Mouse (Mus musculus) CH12.LX (cell line): ENCODE results near the gene Pth1r. TPM values are rescaled to one million over a fixed set of nuclear protein-coding genes. Genes with fewer than 3 reads are reported as not detected.

Experiments used
- DNase-seq: peaks from one replicate; pipeline ENCODE4 v3.0.0-alpha.2; 2013; ENCODE audit errors: extremely low read depth
- H3K27ac ChIP-seq: 2 replicates; pipeline ENCODE4 v1.5.1; 2012; ENCODE audit warnings: low read depth, mild to moderate bottlenecking, control low read depth, moderate library complexity; ENCODE audit not compliant: insufficient read depth
- H3K27me3 ChIP-seq: replicated peaks from 2 replicates; pipeline ENCODE3; 2012; ENCODE audit warnings: inconsistent platforms
- H3K36me3 ChIP-seq, 2 experiments: replicated peaks in 1 of 2; 2 replicates each; pipeline versions ENCODE3 to v1.6.1; 2012; ENCODE audit warnings: inconsistent platforms in 1 of 2, low read length in 1 of 2, mild to moderate bottlenecking in 1 of 2, mixed read lengths in 1 of 2, moderate library complexity in 1 of 2; ENCODE audit not compliant: control insufficient read depth in 1 of 2, insufficient read depth in 1 of 2
- H3K4me1 ChIP-seq, 2 experiments: 2 replicates each; pipeline ENCODE4 v1.6.1; 2012; ENCODE audit warnings: inconsistent platforms in 1 of 2, moderate library complexity in 1 of 2; ENCODE audit not compliant: insufficient read depth in 2 of 2, control insufficient read depth in 1 of 2
- H3K4me2 ChIP-seq: 2 replicates; pipeline ENCODE4 v1.6.1; 2012; ENCODE audit warnings: low read depth, mild to moderate bottlenecking, control low read depth; ENCODE audit not compliant: poor library complexity, insufficient read depth, severe bottlenecking
- H3K4me3 ChIP-seq, 3 experiments: fragments of 150-350 bp in 1 of 3; sonication (generic) in 1 of 3; replicated peaks in 1 of 3; 2 replicates each; pipeline versions ENCODE3 to v1.5.1; 2011 to 2012; ENCODE audit warnings: low read depth in 2 of 3, low read length in 2 of 3, mild to moderate bottlenecking in 2 of 3, moderate library complexity in 2 of 3, control low read depth in 1 of 3, improper control_type of control experiment in 1 of 3, inconsistent platforms in 1 of 3, mixed read lengths in 1 of 3; ENCODE audit not compliant: poor library complexity in 1 of 3
- H3K79me2 ChIP-seq: replicated peaks from 2 replicates; pipeline ENCODE4 v1.6.1; 2012; ENCODE audit warnings: mild to moderate bottlenecking, moderate library complexity; ENCODE audit not compliant: control insufficient read depth, poor library complexity, insufficient read depth, severe bottlenecking; ENCODE audit errors: extremely low read depth
- H3K9ac ChIP-seq: 2 replicates; pipeline ENCODE4 v1.6.1; 2012; ENCODE audit warnings: low read depth, mild to moderate bottlenecking, control low read depth, moderate library complexity; ENCODE audit not compliant: insufficient read depth
- H3K9me3 ChIP-seq: replicated peaks from 2 replicates; pipeline ENCODE3; 2012; ENCODE audit warnings: low read length, inconsistent platforms, mixed read lengths
- BHLHE40 ChIP-seq: IDR thresholded peaks from 2 replicates; pipeline ENCODE4 v1.6.1; 2011; ENCODE audit warnings: mild to moderate bottlenecking, low read depth, low read length, improper control_type of control experiment
- CTCF ChIP-seq, 2 experiments: IDR thresholded peaks in 1 of 2; conservative IDR thresholded peaks in 1 of 2; 2 replicates each; pipeline ENCODE4 v1.5.1; 2011 to 2012; ENCODE audit warnings: low read depth in 2 of 2, low read length in 2 of 2, improper control_type of control experiment in 1 of 2, inconsistent platforms in 1 of 2, mild to moderate bottlenecking in 1 of 2, moderate library complexity in 1 of 2
- E2F4 ChIP-seq: IDR thresholded peaks from 2 replicates; pipeline ENCODE4 v1.6.1; 2011; ENCODE audit warnings: low read depth, low read length, improper control_type of control experiment; ENCODE audit not compliant: insufficient replicate concordance
- ELF1 ChIP-seq: IDR thresholded peaks from 2 replicates; pipeline ENCODE4 v1.6.1; 2014; ENCODE audit warnings: low read depth, mild to moderate bottlenecking, inconsistent platforms, low read length, improper control_type of control experiment
- EP300 ChIP-seq: IDR thresholded peaks from 2 replicates; pipeline ENCODE4 v1.6.1; 2011; ENCODE audit warnings: low read length, improper control_type of control experiment
- GABPA ChIP-seq: IDR thresholded peaks from 2 replicates; pipeline ENCODE4 v1.6.1; 2012; ENCODE audit warnings: low read depth, low read length, improper control_type of control experiment, inconsistent platforms; ENCODE audit not compliant: insufficient replicate concordance
- HCFC1 ChIP-seq: IDR thresholded peaks from 2 replicates; pipeline ENCODE4 v1.6.1; 2012; ENCODE audit warnings: low read depth, mild to moderate bottlenecking, inconsistent platforms, low read length, improper control_type of control experiment
- IRF4 ChIP-seq: IDR thresholded peaks from 2 replicates; pipeline ENCODE4 v1.6.1; 2014; ENCODE audit warnings: low read depth, mild to moderate bottlenecking, inconsistent platforms, low read length, improper control_type of control experiment
- JUND ChIP-seq: conservative IDR thresholded peaks from 2 replicates; pipeline ENCODE4 v1.6.1; 2011; ENCODE audit warnings: low read depth, low read length, improper control_type of control experiment
- MAFK ChIP-seq: IDR thresholded peaks from 2 replicates; pipeline ENCODE4 v1.6.1; 2011; ENCODE audit warnings: low read length, improper control_type of control experiment; ENCODE audit not compliant: insufficient replicate concordance
- NRF1 ChIP-seq: IDR thresholded peaks from 2 replicates; pipeline ENCODE4 v1.6.1; 2014; ENCODE audit warnings: low read depth, mild to moderate bottlenecking, inconsistent platforms, low read length, improper control_type of control experiment, moderate library complexity
- RCOR1 ChIP-seq: conservative IDR thresholded peaks from 2 replicates; pipeline ENCODE4 v1.6.1; 2012; ENCODE audit warnings: low read depth, mild to moderate bottlenecking, inconsistent platforms, low read length, improper control_type of control experiment
- TCF12 ChIP-seq: IDR thresholded peaks from 2 replicates; pipeline ENCODE4 v1.6.1; 2014; ENCODE audit warnings: low read depth, mild to moderate bottlenecking, inconsistent platforms, low read length, improper control_type of control experiment
- USF2 ChIP-seq: conservative IDR thresholded peaks from 2 replicates; pipeline ENCODE4 v1.6.1; 2011; ENCODE audit warnings: low read depth, low read length, improper control_type of control experiment
- ZC3H11A ChIP-seq: IDR thresholded peaks from 2 replicates; pipeline ENCODE4 v1.6.1; 2012; ENCODE audit warnings: low read depth, mild to moderate bottlenecking, inconsistent platforms, low read length, improper control_type of control experiment
- ZKSCAN1 ChIP-seq: IDR thresholded peaks from 2 replicates; pipeline ENCODE4 v1.6.1; 2012; ENCODE audit warnings: low read depth, inconsistent platforms, low read length, improper control_type of control experiment, borderline replicate concordance
- ZMIZ1 ChIP-seq: IDR thresholded peaks from 2 replicates; pipeline ENCODE4 v1.6.1; 2012; ENCODE audit warnings: low read depth, mild to moderate bottlenecking, inconsistent platforms, low read length, improper control_type of control experiment
- ZNF384 ChIP-seq: IDR thresholded peaks from 2 replicates; pipeline ENCODE4 v1.6.1; 2012; ENCODE audit warnings: low read depth, low read length, improper control_type of control experiment, inconsistent platforms
- dilution Hi-C: fragments of 300-500 bp; cut with MboI; formaldehyde crosslinking; loops from 2 replicates; pipeline ENCODE4 v1.14.3; 2020; ENCODE audit warnings: low sequenced_read_pairs; ENCODE audit not compliant: extremely low pct_unique_long_range_greater_than_20kb, extremely low pct_ligation_motif_present
- in situ Hi-C: fragments of 300-500 bp; cut with MboI; formaldehyde crosslinking; loops from 3 replicates; pipeline ENCODE4 v1.14.3; 2019; ENCODE audit warnings: low sequenced_read_pairs, low pct_ligation_motif_present, low pct_unique_long_range_greater_than_20kb, mixed read lengths
- polyA plus RNA-seq: library from polyadenylated mRNA; unstranded; fragments of >175 nt; gene quantifications from 2 replicates; pipeline ENCODE4 v1.2.1, GENCODE M21; 2012; ENCODE audit warnings: low read depth; ENCODE audit not compliant: insufficient read length
- total RNA-seq, 2 experiments: library from RNA; depleted of rRNA; stranded (reverse); fragments of 300-350 nt in 1 of 2; fragments of >200 nt in 1 of 2; gene quantifications; 2 replicates each; pipeline ENCODE4 v1.2.3; 2012 to 2014

Pth1r gene
- total and polyA plus RNA-seq, 3 experiments: 0.10 to 0.76 TPM; not detected in 1

- TF ChIP-seq BHLHE40 (peak; percentile 24; the same call in 1 of the 2 replicates), JUND (no peak), IRF4 (peak; percentile 39; the same call in 1 of the 2 replicates), HCFC1 (no peak), MAFK (no peak), EP300 (no peak; the same call in 1 of the 2 replicates), RCOR1 (no peak), ELF1 (peak; percentile 64), ZNF384 (no peak)
Observed at GRCm38 (mm10) chr9:110676492-110676911, 70.4 kb downstream of the Pth1r start (continued).

- H3K27ac ChIP-seq: no peak overlapping the region
- H3K4me1 ChIP-seq: peaks cover 19 to 73% of the 10 kb centered on the region in 2 experiments
- H3K9me3 ChIP-seq: no peaks in the 10 kb centered on the region
- H3K27me3 ChIP-seq: no peaks in the 10 kb centered on the region
- H3K9ac ChIP-seq: no peak overlapping the region
- H3K79me2 ChIP-seq: peaks cover 2% of the 10 kb centered on the region; the same call in 1 of the 2 replicates
- no peak for DNase-seq
- peaks cover 9 to 52% of the 10 kb centered on the region in 2 experiments for H3K36me3 ChIP-seq
- in situ Hi-C loops: no loop called here
- no peak overlapping the region for H3K4me3 ChIP-seq
- no peak for TF ChIP-seq GABPA
- TF ChIP-seq TCF12: no peak
- no peak for TF ChIP-seq ELF1
- TF ChIP-seq ZKSCAN1: no peak
- TF ChIP-seq JUND: no peak
- no peak for TF ChIP-seq IRF4
- TF ChIP-seq ZC3H11A: no peak
- no peak for TF ChIP-seq CTCF (conservative IDR thresholded peaks at IDR 0.05 in 1 of 2, IDR thresholded peaks at IDR 0.05 in 1 of 2; ENCODE audit: low read depth in 2 of 2, low read length in 2 of 2)
- no peak for TF ChIP-seq USF2
- no peak for TF ChIP-seq NRF1
- no peak for TF ChIP-seq E2F4
- TF ChIP-seq ZMIZ1: no peak
- dilution Hi-C loops: no loop called here
- no peak overlapping the region for H3K4me2 ChIP-seq
Observed at GRCm38 (mm10) chr9:110673107-110673752, 73.7 kb downstream of the Pth1r start.
